Mouse (Mus musculus) stomach, postnatal 0 days (tissue): ENCODE data around the gene Ctsl. TPM values are rescaled to one million over a fixed set of nuclear protein-coding genes. Genes with fewer than 3 reads are reported as not detected.

Source experiments
- ATAC-seq: fragments of 200-750 bp; cut with Nextera tagmentation; 2 replicates; pipeline ENCODE4 v1.8.0; 2017; ENCODE audit not compliant: low FRiP score, low TSS enrichment
- DNase-seq: peaks from one replicate; pipeline ENCODE4 v3.0.0-alpha.2; 2016; ENCODE audit warnings: low spot score
- H3K27ac ChIP-seq: fragments of 300-500 bp; sonication (generic); replicated peaks from 2 replicates; pipeline ENCODE4 v1.5.1; 2014; ENCODE audit warnings: mild to moderate bottlenecking, control low read depth
- H3K27me3 ChIP-seq: fragments of 300-500 bp; sonication (generic); 2 replicates; pipeline ENCODE4 v1.6.1; 2014; ENCODE audit warnings: low read length; ENCODE audit not compliant: control insufficient read depth, insufficient read depth
- H3K36me3 ChIP-seq: fragments of 300-500 bp; sonication (generic); 2 replicates; pipeline ENCODE4 v1.6.1; 2014; ENCODE audit warnings: low read length, mixed read lengths; ENCODE audit not compliant: control insufficient read depth, insufficient read depth
- H3K4me1 ChIP-seq: fragments of 300-500 bp; sonication (generic); replicated peaks from 2 replicates; pipeline ENCODE4 v1.6.1; 2014; ENCODE audit warnings: antibody characterized with exemption; ENCODE audit not compliant: control insufficient read depth, insufficient read depth
- H3K4me2 ChIP-seq: fragments of 300-500 bp; sonication (generic); replicated peaks from 2 replicates; pipeline ENCODE4 v1.6.1; 2014; ENCODE audit warnings: low read depth, mild to moderate bottlenecking, control low read depth, moderate library complexity
- H3K4me3 ChIP-seq: fragments of 300-500 bp; sonication (generic); 2 replicates; pipeline ENCODE4 v1.5.1; 2014; ENCODE audit warnings: low read depth, low read length, control low read depth
- H3K9ac ChIP-seq: fragments of 300-500 bp; sonication (generic); 2 replicates; pipeline ENCODE4 v1.6.1; 2014; ENCODE audit warnings: mild to moderate bottlenecking, low read length, control low read depth, mixed read lengths
- H3K9me3 ChIP-seq: fragments of 300-500 bp; sonication (generic); 2 replicates; pipeline ENCODE4 v1.6.1; 2016; ENCODE audit warnings: low read length; ENCODE audit not compliant: control insufficient read depth
- CTCF ChIP-seq: IDR thresholded peaks from 2 replicates; pipeline ENCODE4 v1.5.1; 2016; ENCODE audit warnings: antibody characterized with exemption, low read depth, mild to moderate bottlenecking, moderate library complexity
- EP300 ChIP-seq: optimal IDR thresholded peaks from 2 replicates; pipeline ENCODE3; 2016; ENCODE audit warnings: antibody characterized with exemption
- WGBS: fragments of 180-500 bp; shearing (Covaris S2); extraction: QIAGEN DNeasy Blood & Tissue Kit; methylation state at CpG from one replicate; pipeline ENCODE4 v1.1.7; 2014; 5-methylcytosine and 5-hydroxymethylcytosine counted together
- polyA plus RNA-seq: library from polyadenylated mRNA; unstranded; fragments of >200 nt; fragmentation: Nextera tagmentation; extraction: Ambion mirVana; gene quantifications from 2 replicates; pipeline ENCODE4 v1.2.1, GENCODE M21; 2015

Ctsl gene
- polyA plus RNA-seq, 1 experiment from 2014 or later, result 183 TPM

DNA sequence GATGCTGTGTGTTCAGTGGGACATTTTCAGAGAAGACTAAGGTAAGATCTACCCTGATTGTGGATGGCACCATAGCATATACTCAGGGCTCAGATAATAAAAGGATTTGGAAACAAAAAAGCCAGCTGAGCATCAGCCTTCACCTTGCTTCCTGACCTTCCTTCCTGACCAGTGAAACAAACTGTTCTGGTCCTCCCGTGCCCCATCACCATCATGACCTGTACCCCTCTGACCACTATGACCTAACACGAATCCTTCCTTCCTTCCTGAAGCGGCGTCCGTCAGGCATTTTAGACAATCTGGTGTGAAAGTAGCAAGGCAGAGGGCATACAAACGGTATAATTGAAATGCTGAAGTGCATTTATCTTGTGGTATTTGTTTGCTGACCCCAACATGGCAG, 8.6 kb downstream of the Ctsl start:
- peaks cover 8% of the 10 kb centered on the region; the same call in 1 of the 2 replicates for H3K36me3 ChIP-seq
- no peak overlapping the region for H3K9ac ChIP-seq
- no peak for ATAC-seq
- 90% methylated on average over 6 of the region's 6 CpGs for WGBS
- no peak for TF ChIP-seq CTCF
- no peak for TF ChIP-seq EP300
- no peaks in the 10 kb centered on the region for H3K27me3 ChIP-seq
- H3K27ac ChIP-seq, result no peak overlapping the region
- DNase-seq, result no peak
- no peak overlapping the region for H3K4me2 ChIP-seq
- H3K4me3 ChIP-seq, result no peak overlapping the region
- H3K9me3 ChIP-seq, result no peaks in the 10 kb centered on the region
- H3K4me1 ChIP-seq, result no peaks in the 10 kb centered on the region

DNA sequence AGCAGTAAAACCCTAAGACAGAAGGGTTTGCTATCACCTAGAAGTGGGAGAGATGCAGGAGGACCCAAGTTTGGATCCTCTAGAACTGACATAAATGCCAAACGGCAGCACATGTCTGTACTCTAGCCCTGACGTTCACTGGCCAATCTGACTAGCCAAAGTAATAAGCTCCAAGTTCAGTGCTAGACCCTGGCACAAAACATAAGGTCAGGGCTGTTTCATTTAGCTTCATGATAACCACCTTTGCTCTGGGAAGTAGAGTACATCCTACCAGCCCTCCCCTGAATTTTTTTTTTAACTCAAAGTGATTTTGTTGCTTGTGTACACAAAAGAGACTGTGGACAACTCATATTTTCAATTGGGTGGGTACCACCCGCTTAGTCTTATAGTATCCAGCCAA, 9.7 kb downstream of the Ctsl start:
- H3K36me3 ChIP-seq, result peaks cover under 1% of the 10 kb centered on the region; the same call in 1 of the 2 replicates
- H3K9ac ChIP-seq, result no peak overlapping the region
- no peak for DNase-seq
- ATAC-seq, result no peak
- TF ChIP-seq CTCF (no peak), EP300 (no peak)
- no peaks in the 10 kb centered on the region for H3K27me3 ChIP-seq
- no peak overlapping the region for H3K4me2 ChIP-seq
- no peak overlapping the region for H3K4me3 ChIP-seq
- WGBS, result 88% methylated on average over 3 of the region's 3 CpGs
- H3K9me3 ChIP-seq, result no peaks in the 10 kb centered on the region
- H3K27ac ChIP-seq, result no peak overlapping the region
- no peaks in the 10 kb centered on the region for H3K4me1 ChIP-seq

DNA sequence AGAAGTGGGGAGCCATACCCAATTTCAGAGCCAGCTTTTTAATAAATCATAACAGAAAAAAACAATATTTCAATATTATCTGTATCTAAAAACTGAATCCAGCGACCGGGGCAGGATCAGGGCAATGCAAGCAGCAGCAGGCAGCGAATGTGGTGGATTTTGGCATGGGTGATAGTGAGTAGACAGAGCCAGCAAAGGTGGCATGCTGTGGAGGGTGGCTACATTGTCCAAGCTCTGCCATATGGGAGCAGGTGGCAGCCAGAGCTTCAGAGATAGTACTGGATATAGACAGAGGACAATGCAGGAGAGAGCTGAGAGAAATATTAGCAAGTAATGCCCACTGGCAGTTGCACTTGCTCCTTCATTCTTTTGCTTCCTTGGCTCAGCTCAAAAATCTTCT, 11.0 kb downstream of the Ctsl start:
- H3K9me3 ChIP-seq, result no peaks in the 10 kb centered on the region
- no peak for ATAC-seq

DNA sequence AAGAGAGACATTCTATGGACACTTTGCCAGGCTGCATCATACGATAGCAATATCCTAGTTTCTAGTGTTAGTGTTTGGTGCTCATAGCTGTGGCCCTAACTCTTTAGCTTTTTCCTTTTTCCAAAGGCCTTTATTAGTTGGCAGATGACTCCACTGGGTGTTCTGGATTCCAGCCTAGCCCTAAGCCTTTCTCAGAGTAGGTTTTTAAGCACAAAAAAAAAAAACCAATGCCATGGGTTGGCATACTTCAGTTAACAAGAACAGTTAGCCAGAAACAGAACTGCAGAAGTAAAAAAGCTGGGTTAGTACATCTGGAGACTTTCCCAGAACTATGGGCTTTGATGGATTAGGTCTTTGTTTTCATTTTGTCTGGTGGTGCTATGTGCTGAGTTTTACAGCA, 12.2 kb downstream of the Ctsl start:
- no peak for DNase-seq
- Histone ChIP-seq H3K4me1 (no peaks in the 10 kb centered on the region), H3K4me3 (no peak overlapping the region), H3K4me2 (no peak overlapping the region), H3K27ac (no peak overlapping the region), H3K9me3 (no peaks in the 10 kb centered on the region), H3K9ac (no peak overlapping the region), H3K27me3 (no peaks in the 10 kb centered on the region), H3K36me3 (no peaks in the 10 kb centered on the region)
- no peak for ATAC-seq
- whole genome bisulfite sequencing, result 76% methylated on average over 1 of the region's 1 CpGs
- TF ChIP-seq EP300 (no peak), CTCF (no peak)

More for the DNA sequence above, 11.0 kb downstream of the Ctsl start:
- Histone ChIP-seq H3K4me1 (no peaks in the 10 kb centered on the region), H3K9ac (no peak overlapping the region), H3K27ac (no peak overlapping the region), H3K27me3 (no peaks in the 10 kb centered on the region), H3K4me3 (no peak overlapping the region), H3K36me3 (no peaks in the 10 kb centered on the region), H3K4me2 (no peak overlapping the region)
- no peak for DNase-seq
- TF ChIP-seq CTCF (no peak), EP300 (no peak)
- 89% methylated on average over 3 of the region's 3 CpGs for WGBS

DNA sequence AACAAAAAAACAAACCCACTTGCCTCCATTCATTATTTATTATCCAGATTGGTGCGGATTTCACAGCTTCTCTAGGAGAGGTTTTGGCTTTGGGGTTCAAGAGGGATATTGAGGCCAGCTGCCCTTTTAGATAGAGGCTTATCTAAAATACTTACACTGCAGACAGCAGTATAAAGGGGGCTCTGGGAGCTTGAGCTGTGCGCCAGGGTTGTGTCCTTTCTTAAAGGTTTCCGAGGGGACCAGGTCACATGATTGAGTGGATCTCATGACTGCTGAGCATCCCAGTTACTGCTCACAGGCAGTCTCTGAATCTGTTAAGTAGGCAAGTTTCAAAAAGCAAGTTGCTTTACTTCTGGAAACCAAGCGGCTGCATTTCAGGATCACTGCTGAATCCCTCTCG, 13.3 kb downstream of the Ctsl start:
- Histone ChIP-seq H3K27me3 (no peaks in the 10 kb centered on the region), H3K27ac (no peak overlapping the region), H3K9ac (no peak overlapping the region), H3K36me3 (no peaks in the 10 kb centered on the region), H3K4me2 (no peak overlapping the region), H3K4me3 (no peak overlapping the region), H3K9me3 (no peaks in the 10 kb centered on the region), H3K4me1 (no peaks in the 10 kb centered on the region)
- ATAC-seq (no peak), DNase-seq (no peak)
- no peak for TF ChIP-seq CTCF
- no peak for TF ChIP-seq EP300
- 77% methylated on average over 5 of the region's 5 CpGs for WGBS

DNA sequence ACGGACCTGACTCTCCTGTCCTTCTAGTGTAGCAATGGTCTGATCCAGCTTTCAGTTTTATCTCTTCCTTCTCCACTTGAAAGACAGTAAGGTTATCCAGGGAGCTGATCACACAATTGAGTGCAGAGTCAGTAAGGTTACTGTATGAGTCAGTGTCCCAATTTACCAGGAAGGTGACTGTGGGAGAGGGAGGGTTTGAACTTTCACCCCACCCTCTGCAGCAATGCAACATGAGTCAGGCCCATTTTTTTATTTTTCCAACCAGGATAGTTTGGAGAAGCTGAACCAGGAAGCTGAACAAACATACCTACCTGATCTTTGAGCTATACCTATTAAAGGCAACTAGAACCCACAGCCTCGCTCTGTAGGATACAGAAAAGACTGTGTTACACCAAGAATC, 21.2 kb downstream of the Ctsl start:
- Histone ChIP-seq H3K4me3 (no peak overlapping the region), H3K27ac (no peak overlapping the region), H3K36me3 (no peaks in the 10 kb centered on the region), H3K9me3 (no peaks in the 10 kb centered on the region), H3K4me1 (no peaks in the 10 kb centered on the region), H3K27me3 (no peaks in the 10 kb centered on the region), H3K4me2 (no peak overlapping the region), H3K9ac (no peak overlapping the region)
- no peak for DNase-seq
- TF ChIP-seq EP300 (no peak), CTCF (no peak)
- 68% methylated on average over 2 of the region's 2 CpGs for WGBS
- peak; percentile 83 for ATAC-seq
